Mouse (Mus musculus): ENCODE data around the gene Wnt4. TPM values are rescaled to one million over a fixed set of nuclear protein-coding genes. Genes with fewer than 3 reads are reported as not detected.

Wnt4 gene
- polyA plus RNA-seq (2012; rRNA removed): 6.1 and 11.7 TPM in 2 replicates

- TF ChIP-seq POLR2A (IDR thresholded peaks at IDR 0.05; ENCODE audit: borderline replicate concordance, extremely low read depth, low read depth, low read length): no peak
- WGBS: 1% methylated on average over 43 of the region's 45 CpGs
- Histone ChIP-seq H3K4me3 (replicated peaks; ENCODE audit: extremely low read depth, low read depth, low read length) (peak within 1 kb of the TSS; percentile 49), H3K4me1 (ENCODE audit: control insufficient read depth, insufficient read depth, low read length) (0 out of 2 replicates have a peak, but pooled peaks cover 3% of the 10 kb centered on the region)
- peak; percentile 20 for DNase-seq
These were observed at the start of gene Wnt4 for GRCm38 (mm10) chr4:137277166-137277513. Gene Wnt4, plus strand, starts transcription at chr4:137277489.

- peaks cover 4% of the 10 kb centered on the region; the same call in 1 of the 2 replicates for H3K4me1 ChIP-seq (ENCODE audit: control insufficient read depth, insufficient read depth, low read length)
- DNase-seq: no peak
- TF ChIP-seq POLR2A (IDR thresholded peaks at IDR 0.05; ENCODE audit: borderline replicate concordance, extremely low read depth, low read depth, low read length) (no peak), CTCF (IDR thresholded peaks at IDR 0.05; ENCODE audit: insufficient read depth, low read length) (no peak)
- WGBS: 68% methylated on average over 15 of the region's 15 CpGs
- H3K4me3 ChIP-seq (replicated peaks; ENCODE audit: extremely low read depth, low read depth, low read length): no peak overlapping the region
These were observed 48.6 kb upstream of the Wnt4 start for GRCm38 (mm10) chr4:137228566-137229115.

DNA sequence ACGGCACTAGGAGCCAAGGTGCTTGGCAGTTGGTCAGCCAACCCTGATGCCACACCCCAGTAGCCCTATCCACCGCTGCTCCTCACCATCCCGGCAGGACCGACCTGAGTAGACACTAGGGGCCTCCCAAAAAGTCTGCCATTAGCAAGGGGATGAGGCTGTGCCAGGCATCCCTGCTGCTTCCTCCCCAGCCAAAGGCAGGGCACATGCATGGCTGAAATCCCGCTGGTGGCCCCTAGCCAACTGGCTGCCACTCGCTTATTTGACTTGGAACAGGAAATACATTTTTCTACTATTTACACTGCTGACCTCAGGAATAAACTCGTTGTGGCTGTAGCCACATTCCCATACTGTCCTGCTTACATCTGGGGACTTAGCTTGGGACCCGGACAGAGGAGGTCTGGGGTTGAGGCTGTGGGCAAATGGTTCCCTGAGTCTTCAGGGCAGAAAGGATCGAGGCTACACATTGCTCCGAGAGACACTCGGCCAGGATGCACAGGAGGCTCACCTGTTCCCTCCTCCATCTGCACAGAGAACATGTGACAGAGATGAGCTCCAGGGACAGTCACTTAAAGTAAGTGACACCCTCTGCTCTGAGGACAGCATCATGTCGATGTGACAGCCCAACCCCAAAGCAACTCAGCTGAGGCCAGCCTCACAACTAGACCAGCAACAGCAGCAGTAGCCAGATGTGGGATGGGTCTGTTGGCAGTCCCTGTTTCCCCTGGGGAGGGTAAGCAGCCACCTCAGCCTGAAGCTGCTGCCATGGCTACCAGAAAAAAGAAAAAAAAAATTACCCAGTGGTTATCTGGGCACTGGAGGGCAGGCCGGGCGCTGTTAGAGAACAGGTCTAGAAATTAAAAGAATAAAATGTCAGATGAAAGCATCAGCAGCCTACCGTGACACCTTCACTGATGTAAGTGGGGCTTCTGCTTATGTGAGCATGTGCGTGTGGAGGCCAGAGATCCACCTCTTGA lies 45.5 kb upstream of the Wnt4 start:
- DNase-seq: peak; percentile 84
- Histone ChIP-seq H3K4me1 (ENCODE audit: control insufficient read depth, insufficient read depth, low read length) (peaks cover 4% of the 10 kb centered on the region; the same call in 1 of the 2 replicates), H3K4me3 (replicated peaks; ENCODE audit: extremely low read depth, low read depth, low read length) (no peak overlapping the region)
- WGBS: 41% methylated on average over 16 of the region's 16 CpGs
- TF ChIP-seq POLR2A (IDR thresholded peaks at IDR 0.05; ENCODE audit: borderline replicate concordance, extremely low read depth, low read depth, low read length): no peak
- no peak for TF ChIP-seq CTCF (IDR thresholded peaks at IDR 0.05; ENCODE audit: insufficient read depth, low read length)

GRCm38 (mm10) chr4:137233632-137234031 lies 43.7 kb upstream of the Wnt4 start:
- TF ChIP-seq CTCF (IDR thresholded peaks at IDR 0.05; ENCODE audit: insufficient read depth, low read length): no peak
- no peak for TF ChIP-seq POLR2A (IDR thresholded peaks at IDR 0.05; ENCODE audit: borderline replicate concordance, extremely low read depth, low read depth, low read length)
- no peak for DNase-seq
- peaks cover 4% of the 10 kb centered on the region; the same call in 1 of the 2 replicates for H3K4me1 ChIP-seq (ENCODE audit: control insufficient read depth, insufficient read depth, low read length)
- WGBS: 71% methylated on average over 5 of the region's 5 CpGs
- H3K4me3 ChIP-seq (replicated peaks; ENCODE audit: extremely low read depth, low read depth, low read length): no peak overlapping the region

DNA sequence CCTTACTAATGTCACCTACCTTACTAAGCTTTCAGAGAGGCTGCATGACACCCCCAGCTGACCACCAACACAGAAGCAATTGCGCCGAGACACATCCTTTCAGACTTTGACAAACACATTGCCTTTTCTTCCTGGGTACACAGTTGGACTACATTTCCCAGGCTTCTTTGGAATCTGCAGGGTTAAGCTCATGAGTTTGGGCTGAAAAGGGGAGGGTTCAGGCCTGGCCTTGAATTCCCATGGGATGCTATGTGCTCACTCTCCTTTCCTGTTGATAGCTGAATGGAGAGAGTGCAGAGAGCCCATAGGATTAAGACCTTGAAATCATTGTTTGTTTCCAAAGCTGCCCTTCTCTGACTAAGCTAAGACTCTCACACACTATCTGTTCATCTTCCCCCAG lies 42.8 kb upstream of the Wnt4 start:
- Histone ChIP-seq H3K4me3 (replicated peaks; ENCODE audit: extremely low read depth, low read depth, low read length) (peak overlapping the region; percentile 43), H3K4me1 (ENCODE audit: control insufficient read depth, insufficient read depth, low read length) (peaks cover 4% of the 10 kb centered on the region; the same call in 1 of the 2 replicates)
- TF ChIP-seq POLR2A (IDR thresholded peaks at IDR 0.05; ENCODE audit: borderline replicate concordance, extremely low read depth, low read depth, low read length) (no peak), CTCF (IDR thresholded peaks at IDR 0.05; ENCODE audit: insufficient read depth, low read length) (no peak)
- DNase-seq: no peak
- 89% methylated on average over 2 of the region's 2 CpGs for whole genome bisulfite sequencing

GRCm38 (mm10) chr4:137235368-137235767 lies 41.9 kb upstream of the Wnt4 start:
- 72% methylated on average over 9 of the region's 9 CpGs for WGBS

GRCm38 (mm10) chr4:137244883-137245282 lies 32.4 kb upstream of the Wnt4 start:
- H3K4me1 ChIP-seq (ENCODE audit: control insufficient read depth, insufficient read depth, low read length): no peaks in the 10 kb centered on the region
- DNase-seq: no peak
- H3K4me3 ChIP-seq (replicated peaks; ENCODE audit: extremely low read depth, low read depth, low read length): no peak overlapping the region
- no peak for TF ChIP-seq POLR2A (IDR thresholded peaks at IDR 0.05; ENCODE audit: borderline replicate concordance, extremely low read depth, low read depth, low read length)
- TF ChIP-seq CTCF (IDR thresholded peaks at IDR 0.05; ENCODE audit: insufficient read depth, low read length): no peak
- 52% methylated on average over 9 of the region's 9 CpGs for WGBS

More at GRCm38 (mm10) chr4:137235368-137235767, 41.9 kb upstream of the Wnt4 start:
- no peak for DNase-seq
- H3K4me1 ChIP-seq (ENCODE audit: control insufficient read depth, insufficient read depth, low read length): peaks cover 4% of the 10 kb centered on the region; the same call in 1 of the 2 replicates
- TF ChIP-seq POLR2A (IDR thresholded peaks at IDR 0.05; ENCODE audit: borderline replicate concordance, extremely low read depth, low read depth, low read length) (no peak), CTCF (IDR thresholded peaks at IDR 0.05; ENCODE audit: insufficient read depth, low read length) (no peak)
- no peak overlapping the region for H3K4me3 ChIP-seq (replicated peaks; ENCODE audit: extremely low read depth, low read depth, low read length)

DNA sequence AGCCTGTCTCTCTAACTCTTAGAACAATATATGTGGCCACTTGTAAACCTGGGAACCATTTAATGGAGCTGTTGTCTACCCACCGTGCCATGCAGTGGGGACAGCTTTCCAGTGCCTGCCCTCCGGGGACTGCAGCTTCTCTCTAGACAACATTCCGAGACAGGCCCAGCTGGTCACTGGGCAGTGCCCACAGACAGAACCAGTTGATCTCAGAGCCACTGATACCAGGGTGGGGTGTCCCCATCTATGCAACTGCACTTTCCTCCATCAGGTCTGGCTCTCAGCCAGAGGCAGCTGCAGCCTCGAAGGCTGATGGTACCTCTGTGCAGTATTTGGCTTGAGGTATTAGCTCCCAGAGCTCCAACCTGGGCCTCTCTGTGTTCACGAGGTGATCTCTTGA lies 27.0 kb upstream of the Wnt4 start:
- TF ChIP-seq POLR2A (IDR thresholded peaks at IDR 0.05; ENCODE audit: borderline replicate concordance, extremely low read depth, low read depth, low read length) (no peak), CTCF (IDR thresholded peaks at IDR 0.05; ENCODE audit: insufficient read depth, low read length) (no peak)
- Histone ChIP-seq H3K4me3 (replicated peaks; ENCODE audit: extremely low read depth, low read depth, low read length) (no peak overlapping the region), H3K4me1 (ENCODE audit: control insufficient read depth, insufficient read depth, low read length) (no peaks in the 10 kb centered on the region)
- 42% methylated on average over 5 of the region's 5 CpGs for WGBS
- DNase-seq: no peak

DNA sequence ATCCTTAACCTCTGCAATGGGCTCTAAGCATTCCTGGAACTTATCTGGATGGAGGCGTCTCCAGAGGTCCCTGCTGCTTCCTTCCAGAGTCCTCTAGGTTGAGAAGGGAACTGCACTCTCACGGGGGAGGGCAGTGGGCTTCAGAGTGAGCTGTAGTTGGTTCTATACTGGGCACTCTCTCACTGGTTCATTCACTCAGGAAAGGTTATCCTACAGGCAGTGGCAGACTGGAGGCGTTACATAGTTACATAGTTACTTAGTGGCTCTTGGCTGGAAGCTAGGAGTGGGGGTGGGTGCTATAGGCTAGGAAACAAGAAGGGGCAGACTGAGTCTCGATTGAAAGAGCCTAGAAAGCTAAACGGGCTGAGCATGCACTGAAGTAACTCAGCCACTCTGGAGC lies 26.4 kb upstream of the Wnt4 start:
- no peak overlapping the region for H3K4me3 ChIP-seq (replicated peaks; ENCODE audit: extremely low read depth, low read depth, low read length)
- no peak for TF ChIP-seq CTCF (IDR thresholded peaks at IDR 0.05; ENCODE audit: insufficient read depth, low read length)
- TF ChIP-seq POLR2A (IDR thresholded peaks at IDR 0.05; ENCODE audit: borderline replicate concordance, extremely low read depth, low read depth, low read length): no peak
- 29% methylated on average over 5 of the region's 5 CpGs for WGBS
- H3K4me1 ChIP-seq (ENCODE audit: control insufficient read depth, insufficient read depth, low read length): no peaks in the 10 kb centered on the region
- DNase-seq: no peak
